Mouse (Mus musculus) right cerebral cortex, postnatal 25 days (tissue): ENCODE measurements around the gene Oaz3.

Experiments
- DNase-seq: peaks from one replicate; pipeline ENCODE4 v3.0.0; 2022

The Oaz3 gene

DNA sequence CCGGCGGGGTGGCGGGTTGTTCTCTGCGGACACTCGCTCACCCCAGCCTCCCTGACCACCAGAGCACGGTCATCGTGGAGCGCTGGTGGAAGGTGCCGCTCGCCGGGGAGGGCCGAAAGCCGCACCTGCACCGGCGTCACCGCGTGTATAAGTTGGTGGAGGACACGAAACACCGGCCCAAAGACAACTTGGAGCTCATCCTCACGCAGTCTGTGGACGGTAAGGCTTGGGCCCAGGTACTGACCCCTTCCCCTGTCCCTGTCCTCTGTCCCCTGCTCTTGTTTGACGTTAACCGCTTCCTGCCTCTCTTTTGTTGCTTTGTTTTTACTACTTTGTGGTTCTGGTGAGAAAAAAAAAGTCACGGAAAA, at the start of gene Oaz3:
Oaz3 (minus strand) TSS at position 319 of the 368 bp plus-strand sequence.
- DNase-seq = no peak

DNA sequence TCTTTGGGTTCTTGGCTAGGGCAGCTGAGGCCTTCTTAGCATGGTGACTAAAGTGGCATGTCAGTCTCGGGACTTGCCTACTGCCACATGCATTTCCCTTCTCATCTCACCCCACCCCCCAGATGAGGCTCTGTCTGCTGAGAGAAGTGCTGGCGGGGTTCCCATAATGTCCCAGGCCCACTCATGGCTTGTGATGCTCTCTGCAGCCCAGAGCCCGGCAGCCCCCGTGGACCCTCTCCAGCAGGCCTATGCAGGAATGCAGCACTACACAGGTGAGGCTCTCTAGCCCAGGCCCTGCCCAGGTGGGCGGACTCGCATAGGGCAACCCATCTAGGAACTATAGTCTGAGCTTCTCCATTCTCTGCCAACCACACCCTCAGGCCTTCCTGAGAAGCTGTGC, 43.9 kb upstream of the Oaz3 start:
- DNase-seq = no peak

DNA sequence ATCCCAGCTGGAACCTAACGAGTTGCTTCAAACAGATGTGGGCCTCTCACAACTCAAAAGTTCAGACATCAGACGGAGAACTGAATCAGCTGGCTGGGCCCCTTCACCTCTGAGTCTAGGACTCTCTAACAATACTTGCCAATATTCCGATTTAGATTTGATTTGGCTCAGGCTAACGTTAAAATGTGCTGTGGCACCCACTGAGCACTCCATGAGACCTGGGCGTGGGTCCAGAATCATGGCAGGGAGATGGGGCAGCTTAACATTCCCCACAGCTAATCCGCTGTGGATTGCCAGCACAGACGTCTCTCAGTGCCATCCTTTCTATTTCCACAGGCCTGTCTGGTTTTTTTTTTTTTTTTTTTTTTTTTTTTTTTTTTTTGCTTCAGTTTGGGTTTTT, 42.2 kb upstream of the Oaz3 start:
- no peak for DNase-seq

DNA sequence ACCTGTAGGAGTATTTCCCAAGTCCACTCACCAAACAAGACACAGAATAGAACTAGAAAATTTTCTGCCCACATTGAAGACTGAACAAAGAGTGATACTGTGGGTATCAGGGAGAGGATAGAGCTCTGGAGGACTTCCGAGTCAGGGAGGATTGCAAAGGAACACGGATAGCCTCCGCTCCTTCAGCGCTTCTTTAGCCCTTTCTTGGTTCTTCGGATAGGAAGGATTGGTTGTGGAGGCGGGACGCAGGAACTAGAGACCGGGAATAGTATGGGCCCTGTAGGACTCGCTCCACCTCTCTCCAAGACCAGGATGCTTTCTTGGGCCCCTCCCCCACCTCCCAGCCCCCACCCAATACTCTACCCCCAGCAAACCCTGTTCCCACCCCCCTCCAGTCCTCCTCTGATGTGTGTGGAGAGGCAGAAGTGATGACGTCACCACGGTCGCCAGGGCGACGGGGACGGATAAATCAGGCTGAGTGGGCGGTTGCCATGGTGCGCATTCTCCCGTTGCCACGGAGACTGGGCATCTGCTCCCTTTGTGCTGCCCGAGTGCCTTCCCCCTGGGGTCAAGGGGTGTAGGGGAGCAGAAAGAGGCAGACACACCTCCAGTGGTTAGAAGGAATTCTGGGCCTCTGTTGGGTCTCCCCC, 40.2 kb upstream of the Oaz3 start:
- DNase-seq = peak; percentile 96

DNA sequence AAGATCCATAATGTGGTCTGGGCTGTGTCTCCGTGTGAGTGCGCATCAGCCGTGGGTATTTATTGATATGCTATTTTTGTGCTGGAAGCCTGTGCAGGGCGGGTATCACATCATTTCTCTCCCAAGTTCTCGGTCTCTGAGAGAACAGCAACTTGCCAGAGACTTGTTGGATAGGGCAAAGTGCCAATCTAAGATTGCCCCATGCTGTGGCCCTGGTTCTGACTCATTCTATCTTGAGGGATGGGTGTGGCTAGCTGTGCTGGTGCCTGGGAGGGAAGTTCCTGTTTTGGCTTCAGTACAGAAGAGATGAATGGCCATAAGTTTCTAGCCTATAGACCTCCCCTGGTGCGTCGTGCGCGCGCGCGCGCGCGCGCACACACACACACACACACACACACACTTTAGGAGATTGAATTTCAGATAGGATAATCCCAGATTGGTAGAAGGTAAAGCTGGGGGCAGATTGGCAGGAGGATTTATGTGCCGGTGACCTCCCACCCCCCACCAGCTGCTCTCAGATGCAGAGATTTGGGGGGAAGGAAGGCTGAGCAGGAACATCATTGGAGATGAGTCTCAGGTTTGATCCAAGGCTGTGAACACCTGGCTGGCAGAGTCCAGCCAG, 39.2 kb upstream of the Oaz3 start:
- DNase-seq = no peak

DNA sequence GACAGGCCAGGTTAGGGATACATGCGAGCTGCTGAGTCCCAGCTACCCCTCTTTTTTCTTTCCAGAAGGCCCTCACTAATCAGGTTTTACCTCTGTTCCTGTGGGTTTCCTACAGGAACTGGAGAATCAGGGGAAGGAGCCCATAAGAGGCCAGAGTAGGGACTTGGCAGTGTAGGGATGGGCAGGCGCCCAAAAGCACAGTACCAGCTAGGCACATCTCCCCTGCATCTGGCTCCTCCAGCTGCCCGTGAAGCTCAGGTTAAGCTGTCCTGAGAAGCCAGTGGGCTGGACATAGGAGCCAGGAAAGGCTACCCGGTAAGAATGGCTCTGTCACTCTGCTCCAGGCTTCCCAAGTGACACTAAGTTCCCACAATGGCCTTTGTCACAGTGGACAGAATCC, 37.7 kb upstream of the Oaz3 start:
- DNase-seq = no peak

DNA sequence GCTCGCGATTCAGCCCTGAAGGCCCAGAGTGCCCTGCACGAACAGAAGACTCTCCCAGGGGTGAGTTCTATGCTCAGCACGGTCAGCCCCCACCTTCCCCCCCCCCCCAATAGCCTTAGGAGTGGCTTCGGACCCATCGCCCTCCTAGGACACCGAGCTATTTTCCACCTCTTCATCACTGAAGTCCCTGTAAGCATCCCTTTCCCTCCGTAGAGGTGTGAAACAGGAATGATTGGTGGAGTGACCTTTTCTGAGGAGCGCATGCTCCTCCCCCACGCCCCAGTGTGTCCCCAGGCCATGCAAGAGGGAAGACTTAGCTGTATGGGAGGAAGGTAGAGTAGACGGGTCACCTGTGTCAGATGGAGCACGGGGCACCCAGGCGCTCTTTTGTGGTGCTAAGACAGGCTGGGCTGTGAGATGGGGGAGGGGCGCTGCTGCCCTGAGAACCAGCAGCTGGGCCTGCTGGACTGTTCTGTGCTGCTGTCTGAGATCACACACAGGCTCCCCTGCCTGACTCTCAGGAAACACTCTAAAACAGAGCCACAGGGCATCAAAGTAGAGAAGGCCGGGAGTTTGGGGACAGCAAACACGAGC, 36.7 kb upstream of the Oaz3 start, which contains the start of gene Riiad1:
Riiad1 (minus strand) TSS at position 51 of the 594 bp plus-strand sequence.
- DNase-seq = no peak

DNA sequence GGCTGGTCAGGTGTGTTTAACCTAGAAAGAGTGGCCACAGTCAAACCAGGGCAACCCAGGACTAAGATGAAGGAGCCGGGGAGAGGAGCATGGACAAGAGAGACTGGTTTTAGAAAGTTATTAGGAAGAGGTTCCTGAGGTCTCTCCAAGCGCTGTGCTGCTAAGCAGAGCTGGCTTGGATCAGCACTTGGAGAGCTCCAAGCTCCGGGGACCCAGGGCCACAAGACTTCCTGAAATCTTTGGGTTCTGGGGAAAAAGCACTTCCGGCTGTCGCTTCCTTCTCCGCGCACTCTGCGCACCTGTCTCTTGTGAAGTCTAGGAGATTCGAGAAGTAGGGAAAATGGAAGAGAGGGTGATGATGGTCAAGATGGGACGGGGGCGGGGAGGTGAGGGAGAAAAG, 35.8 kb upstream of the Oaz3 start:
- peak; percentile 35 for DNase-seq

DNA sequence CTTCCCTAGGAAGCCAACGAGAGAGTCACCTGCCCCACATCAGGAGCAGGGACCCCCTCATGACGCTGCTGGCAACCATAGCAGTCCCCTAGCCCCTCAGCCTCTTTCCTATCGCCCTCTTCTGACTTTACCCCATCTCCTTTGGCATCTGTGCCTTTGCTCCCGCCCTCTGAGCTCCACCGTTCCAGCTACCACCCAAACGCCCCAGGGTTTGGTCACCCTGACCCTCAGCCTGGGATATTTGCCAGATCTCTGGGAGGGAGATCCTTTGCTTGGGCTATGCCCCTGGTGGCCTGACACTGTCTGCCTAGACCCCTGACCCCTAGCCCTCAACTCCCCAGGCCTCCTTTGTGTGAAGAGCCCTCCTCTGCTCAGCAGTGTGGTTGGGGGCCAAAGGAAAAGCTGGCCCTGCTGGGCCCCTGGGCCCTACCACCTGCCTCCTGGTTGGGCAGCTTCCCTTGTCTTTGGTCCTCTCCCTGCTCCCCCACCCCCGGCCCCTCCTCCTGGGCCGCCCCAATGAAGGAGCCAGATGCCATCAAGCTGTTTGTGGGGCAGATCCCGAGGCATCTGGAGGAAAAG, 35.0 kb upstream of the Oaz3 start:
- no peak for DNase-seq

DNA sequence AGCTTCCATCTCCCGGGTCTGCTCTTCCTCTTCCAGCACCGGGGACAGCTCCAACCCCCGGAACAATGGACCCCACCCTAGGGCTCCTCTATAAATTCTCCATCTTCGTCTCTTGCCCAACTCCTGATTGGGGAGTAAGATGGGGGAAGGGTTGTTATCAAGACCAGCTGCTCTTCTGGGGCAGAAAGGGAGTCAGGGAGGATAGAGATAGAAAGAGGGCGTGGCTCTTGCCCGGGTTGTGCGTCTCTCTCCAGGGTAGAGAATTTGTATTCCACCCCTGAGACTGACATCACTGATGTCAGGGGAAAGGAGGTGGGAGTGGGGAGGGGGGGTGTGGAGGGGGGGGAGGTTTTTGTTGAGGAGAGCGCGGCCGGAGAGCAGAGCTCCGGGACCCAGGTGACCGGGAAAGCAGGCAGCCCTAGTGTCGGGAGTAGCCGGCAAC, 34.3 kb upstream of the Oaz3 start, which contains the start of gene Celf3:
Celf3 (plus strand) TSS at position 315 of the 442 bp plus-strand sequence.
- peak; percentile 69 for DNase-seq

DNA sequence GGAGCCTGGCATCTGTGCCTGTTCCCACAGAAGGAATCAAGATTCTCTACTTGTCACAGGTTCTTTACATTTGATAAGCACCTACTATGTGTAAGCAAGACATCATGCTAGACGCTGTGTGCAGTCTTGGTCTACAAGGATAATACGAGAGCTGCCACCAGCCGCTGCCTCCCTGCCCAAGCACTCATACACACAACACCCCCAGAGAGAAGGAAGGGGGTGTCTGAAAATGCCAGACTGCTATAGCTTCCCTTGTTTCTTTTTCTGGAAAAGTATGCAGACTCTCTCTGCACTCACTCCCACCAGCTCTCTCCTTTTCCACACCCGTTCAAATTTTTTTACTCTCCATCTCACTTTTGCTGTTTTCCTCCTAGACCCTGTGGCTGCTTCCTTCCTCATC, 33.7 kb upstream of the Oaz3 start:
- DNase-seq = peak; percentile 61

DNA sequence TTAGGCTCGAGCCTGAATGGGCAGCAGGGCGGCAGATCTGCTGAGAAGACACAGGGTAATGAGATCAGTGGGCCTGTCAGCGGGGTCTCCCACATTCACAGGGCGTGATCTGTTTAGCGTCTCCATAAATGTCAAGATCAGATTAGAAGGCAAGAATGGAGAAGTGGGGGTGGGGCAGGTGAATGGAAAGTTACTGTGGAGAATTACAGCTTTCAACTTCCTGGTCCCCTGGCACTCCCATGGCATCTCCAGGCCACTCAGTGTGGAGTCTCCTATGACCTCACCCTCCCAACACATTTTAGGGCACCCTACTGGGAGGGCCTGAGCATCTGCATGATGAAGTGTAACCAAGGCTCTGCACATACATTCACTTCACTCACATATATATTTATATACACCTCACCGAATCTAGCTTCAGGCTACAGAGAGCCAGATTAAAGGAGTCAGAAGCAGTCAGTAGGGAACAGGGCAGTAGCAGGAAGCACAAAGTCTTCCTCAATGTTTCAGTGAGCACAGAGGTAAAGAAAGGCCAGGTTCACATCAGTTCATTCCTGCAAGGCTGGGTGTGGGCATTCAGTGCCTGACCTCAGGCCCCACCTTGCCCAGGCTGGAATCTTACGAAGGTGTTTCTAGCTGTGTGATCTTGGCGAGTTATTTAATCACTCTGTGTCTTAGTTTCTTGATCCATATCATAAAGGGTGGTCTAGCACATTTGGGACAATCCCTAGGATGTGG, 32.8 kb upstream of the Oaz3 start:
- DNase-seq = no peak

DNA sequence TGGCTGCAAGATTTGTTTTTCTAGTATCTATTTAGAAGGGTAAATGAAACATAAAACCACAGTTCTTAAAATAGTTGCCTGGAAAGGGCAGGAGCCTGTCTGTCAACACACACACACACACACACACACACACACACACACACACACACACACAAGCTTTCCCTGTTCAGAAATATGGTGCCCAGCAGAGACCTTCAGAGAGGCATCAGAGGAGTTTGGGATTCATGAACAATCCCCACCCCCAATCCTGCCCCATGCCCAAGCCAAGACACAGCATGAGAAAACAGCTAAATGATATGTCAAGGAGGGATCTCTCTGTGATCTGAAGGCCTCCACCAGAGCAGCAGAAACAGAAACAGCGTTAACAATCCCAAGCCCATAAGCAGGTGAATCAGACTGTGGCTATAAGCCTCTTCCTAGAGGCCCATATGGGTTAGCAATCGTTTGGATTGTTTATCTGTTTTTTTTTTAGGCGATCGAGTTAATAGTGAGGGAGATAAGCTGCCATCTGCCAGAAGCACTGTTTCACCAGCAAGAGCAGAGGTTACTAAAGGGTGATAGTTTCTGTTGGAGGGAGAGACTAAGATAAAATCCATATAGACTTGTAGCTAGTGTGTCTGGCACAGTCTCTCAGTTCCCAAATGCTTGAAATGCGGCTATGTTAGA, 30.0 kb upstream of the Oaz3 start:
- DNase-seq = no peak

DNA sequence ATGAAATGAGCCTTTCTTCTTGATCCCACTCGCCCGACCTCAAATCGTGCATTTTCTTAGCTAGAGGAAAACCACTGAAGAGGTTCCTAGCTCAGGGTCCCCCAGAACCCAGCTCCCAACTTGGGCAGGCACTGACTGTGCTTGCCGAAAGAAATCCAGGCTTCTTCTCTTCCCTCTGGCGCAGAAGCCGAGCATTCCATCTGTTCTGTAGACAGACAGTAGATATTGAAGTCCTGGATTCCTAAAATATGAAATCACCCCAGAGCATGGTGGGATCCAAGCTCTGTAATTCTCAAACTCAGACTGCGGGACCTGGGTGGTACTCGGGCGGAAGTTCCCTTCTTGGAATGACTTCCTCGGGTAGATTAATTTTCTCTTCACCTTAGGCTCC, 29.4 kb upstream of the Oaz3 start:
- no peak for DNase-seq

DNA sequence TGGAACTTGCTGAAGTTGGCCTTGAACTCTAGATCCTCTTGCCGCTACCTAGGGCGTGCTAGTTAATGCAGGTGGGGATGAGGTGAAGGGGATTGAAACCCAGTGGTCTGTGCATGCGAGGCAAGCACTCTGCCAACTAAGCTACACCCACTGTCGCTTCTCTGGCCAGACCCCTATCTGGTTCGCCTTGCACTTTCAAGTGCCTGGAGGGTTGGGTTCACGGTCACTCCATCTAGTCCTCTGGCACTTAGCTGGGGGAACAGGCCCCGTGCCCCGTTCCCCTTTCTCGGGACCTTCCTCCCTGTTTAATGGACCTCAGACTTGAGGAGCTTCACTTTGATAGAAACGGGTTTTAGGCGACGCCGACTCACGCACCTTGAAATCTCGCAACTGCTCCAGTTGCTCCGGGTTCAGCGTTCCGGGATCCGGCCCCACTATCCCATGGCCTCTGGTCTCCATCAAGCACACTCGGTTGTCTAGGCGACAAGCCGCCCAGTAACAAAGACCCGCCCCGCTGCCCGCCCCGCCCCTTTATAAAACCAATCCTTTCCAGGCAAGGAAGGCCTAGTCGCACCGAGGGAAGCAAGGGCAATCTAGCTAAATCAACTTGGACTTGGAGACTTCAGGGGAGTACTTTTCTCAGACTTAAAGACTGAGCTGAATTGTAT, 28.9 kb upstream of the Oaz3 start:
- DNase-seq = no peak

DNA sequence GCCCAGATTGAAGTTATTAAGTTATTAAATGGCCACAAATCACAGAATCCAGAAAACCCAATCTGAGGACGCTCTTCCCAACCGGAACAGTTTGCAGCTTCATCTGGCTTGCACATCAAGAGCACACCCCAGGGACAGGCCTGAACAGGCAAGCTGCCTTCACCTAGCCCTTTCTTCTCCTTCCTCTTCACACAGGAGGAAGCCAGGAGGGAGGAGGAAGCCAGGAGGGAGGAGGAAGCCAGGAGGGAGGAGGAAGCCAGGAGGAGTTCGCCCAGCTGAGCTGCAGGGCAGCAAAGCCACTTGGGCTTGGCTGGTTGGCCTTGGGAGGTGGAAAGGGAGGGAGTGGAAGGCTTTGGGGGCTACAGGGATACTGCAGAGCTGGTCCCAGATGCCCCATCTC, 25.2 kb upstream of the Oaz3 start:
- DNase-seq = no peak

DNA sequence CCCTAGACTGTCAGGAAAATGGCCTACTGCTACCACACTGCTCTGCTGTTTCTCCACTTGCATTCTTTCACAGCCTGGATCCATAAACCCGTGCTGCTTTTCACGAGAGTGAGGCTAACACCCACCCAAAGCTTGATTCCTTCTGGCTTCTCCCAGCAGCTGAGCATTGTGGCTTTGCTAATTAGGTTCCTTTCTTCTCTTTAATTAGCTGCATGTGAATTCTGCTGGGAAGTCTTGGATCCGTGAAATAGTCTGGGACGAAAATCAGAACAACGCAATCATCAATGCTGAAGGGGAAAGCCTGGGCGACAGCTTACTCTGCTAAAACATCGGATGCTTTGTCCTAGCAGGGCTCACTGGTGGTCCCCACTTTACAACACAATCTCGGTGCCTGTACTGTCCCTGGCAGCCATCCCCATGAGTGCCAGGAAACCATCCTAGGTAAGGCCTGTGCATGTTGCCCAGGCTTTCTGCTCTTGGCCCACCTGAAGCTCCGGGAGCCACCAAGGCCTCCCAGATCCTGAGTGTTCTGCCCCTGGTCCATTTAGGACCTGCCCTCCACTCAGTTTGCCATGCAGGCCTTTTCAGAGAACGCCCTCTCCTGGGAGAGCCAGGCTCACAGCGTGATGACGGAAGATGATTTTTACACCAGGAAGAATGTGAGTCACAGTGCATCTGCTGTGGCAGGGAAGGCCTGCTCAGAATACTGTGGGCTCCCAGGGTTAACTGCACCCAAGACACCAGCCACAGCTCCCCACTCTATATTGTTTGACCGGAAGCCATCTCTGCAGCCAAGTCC, 22.1 kb upstream of the Oaz3 start:
- peak; percentile 73 for DNase-seq

DNA sequence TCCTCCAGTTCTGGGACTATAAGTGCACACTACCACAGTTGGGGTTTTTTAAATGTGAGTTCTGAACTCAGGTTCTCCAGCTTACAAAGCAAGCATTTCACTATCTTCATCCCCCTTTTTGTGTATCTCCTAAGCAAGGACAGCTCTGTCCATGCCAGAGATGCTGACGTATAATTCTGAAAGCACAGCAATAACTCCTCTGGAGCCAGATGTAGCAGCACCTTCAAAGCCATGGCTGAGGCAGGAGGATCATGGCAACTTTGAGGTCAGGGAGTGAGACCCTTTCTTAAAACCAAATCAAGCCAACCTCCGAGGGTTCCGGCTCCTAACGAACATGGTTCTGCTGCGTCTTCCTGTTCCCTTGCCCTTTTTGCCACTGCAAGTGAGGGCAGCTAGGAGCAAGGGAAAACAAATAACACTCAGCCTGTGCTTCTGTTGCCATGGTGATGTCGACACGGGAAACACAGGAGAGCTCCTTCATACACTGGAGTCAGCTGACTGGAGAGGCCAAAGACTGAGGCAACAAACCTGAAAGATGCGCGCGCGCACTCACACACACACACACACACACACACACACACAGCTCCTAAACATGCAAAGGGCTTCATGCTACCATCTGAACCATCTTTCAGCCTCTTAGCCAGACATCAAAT, 20.3 kb upstream of the Oaz3 start:
- DNase-seq = peak; percentile 31

DNA sequence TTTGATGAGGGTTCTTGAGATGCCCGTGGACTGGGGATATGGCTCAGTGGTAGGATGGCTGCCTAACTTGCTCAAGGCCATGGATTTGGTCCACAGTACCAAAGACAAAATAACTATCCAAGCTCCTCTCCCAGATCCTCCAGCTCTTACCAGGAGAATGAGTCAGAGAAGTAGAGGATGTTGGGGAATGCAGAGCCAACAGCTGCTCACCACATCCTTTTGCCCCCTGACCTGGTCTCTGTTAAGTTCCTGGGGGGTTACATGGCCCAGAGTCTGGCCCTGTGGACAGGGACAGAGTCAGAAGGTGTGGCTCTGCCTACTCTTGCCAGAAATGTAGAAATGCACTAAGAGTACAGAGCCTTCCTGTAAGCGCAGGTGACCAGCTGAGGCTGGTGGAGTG, 16.1 kb upstream of the Oaz3 start:
- no peak for DNase-seq

DNA sequence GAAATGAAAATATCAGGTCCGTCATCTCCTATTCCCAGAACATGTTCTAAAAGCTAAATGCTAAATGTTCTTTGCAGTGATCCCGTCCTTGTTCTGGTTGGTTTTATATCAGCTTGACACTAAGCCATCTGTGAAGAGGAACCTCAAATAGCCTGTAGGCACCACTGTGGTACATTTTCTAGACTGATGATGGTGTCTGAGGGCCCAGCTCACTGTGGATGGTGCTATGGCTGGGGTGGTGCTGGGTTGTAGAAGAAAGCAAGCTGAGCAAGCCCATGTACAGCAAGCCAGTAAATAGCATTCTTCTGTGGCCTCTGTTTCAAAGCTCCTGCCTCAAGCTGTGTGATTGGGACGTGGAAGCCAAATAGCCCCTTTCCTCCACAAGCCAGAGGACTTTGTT, 13.3 kb upstream of the Oaz3 start:
- no peak for DNase-seq

DNA sequence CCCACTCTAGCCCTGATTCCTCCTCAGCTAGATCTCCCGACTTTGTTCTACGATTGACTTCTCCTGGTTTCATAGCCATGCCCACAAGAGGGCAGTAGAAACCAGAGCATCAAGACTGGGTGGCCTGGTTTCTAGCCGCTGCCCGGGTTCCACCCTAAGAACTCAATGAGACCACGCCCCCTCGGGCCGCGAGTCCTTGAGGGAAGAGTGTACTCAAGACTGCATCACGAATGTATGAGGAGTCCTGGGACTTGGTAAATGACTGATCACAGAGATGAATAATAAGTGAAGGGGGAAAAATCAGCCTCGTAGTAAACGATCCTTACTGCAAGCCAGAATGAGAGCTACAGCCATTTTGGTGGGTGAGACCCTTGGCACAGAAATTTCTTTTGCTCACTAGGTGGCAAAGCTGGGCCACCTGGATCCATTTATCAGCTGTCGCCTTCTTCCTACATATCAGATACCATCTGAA, 12.8 kb upstream of the Oaz3 start:
- DNase-seq = peak; percentile 80
